ENCODE assay signal across 8 mouse cellular contexts in the genomic region with DNA sequence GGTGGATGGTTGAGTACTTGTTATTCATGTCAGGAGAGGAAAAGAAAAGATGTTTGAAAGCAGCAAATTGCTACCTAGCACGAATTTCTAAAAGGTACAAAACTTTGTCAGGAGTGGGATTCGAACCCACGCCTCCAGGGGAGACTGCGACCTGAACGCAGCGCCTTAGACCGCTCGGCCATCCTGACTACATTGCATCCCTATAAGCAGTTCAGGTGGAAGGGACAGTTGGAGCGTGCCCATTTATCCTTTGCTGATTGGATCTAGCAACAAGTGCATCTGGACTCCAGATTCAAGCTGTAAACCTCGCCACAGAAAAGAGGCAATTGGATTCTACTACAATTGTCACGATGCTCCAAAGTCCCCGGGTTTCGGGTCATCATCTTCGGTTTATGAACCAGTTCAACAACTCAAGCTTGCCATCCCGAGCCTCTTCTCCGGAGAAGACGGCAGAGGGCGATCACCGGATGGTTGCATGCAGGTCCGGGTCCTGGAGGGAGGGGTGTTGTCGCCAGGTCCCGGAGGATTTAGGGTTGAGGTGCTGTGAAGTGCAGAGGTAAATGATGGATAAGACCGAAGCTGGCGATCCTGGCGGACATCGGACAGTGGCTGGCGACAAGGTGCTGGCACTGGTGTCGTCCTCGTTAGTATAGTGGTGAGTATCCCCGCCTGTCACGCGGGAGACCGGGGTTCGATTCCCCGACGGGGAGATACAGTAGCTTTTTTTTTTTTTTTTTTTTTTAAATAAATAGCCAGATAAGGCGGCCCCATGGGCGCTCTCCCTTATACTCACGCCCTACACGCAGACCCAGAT. TPM values are rescaled to one million over a fixed set of nuclear protein-coding genes. Genes with fewer than 3 reads are reported as not detected.
DNase-seq lines count a peak whose midpoint lies in the region; ATAC-seq lines count a peak whose summit lies in the region.

No protein-coding gene starts in this region.

- peak; percentile 89 for ATAC-seq in hindbrain, embryonic 13.5 days (ENCODE audit: low FRiP score)

- 0 out of 2 replicates have a peak, but pooled peaks cover 3% of the 10 kb centered on the region for H3K27me3 ChIP-seq in hindbrain, embryonic 13.5 days

- peak; percentile 89 for DNase-seq in NIH3T3 (ENCODE audit: low read depth)
- DNase-seq in cerebellum, postnatal 14 days, result peak; percentile 94 to 95
- peak; percentile 83 to 92 for DNase-seq in frontal cortex, postnatal 14 days (ENCODE audit: low spot score in 2 of 2)
- peak; percentile 95 to 97 for DNase-seq in layer of hippocampus, postnatal 25 days (ENCODE audit: extremely low spot score in 1 of 2, low spot score in 1 of 2)
- peak; percentile 85 for DNase-seq in lung, postnatal 25 days (ENCODE audit: low spot score)
- peak; percentile 76 for DNase-seq in retina, adult 2 months (ENCODE audit: low read depth, low spot score)
- peak; percentile 83 for DNase-seq in thymus, postnatal 25 days

- no peaks in the 10 kb centered on the region for H3K9me3 ChIP-seq in hindbrain, embryonic 13.5 days

- peak overlapping the region; percentile 62 for H3K4me3 ChIP-seq in hindbrain, embryonic 13.5 days

- WGBS in hindbrain, embryonic 13.5 days, result under 1% methylated on average over 40 of the region's 40 CpGs

- H3K27ac ChIP-seq in hindbrain, embryonic 13.5 days, result peak overlapping the region; percentile 90

- no peaks in the 10 kb centered on the region for H3K36me3 ChIP-seq in hindbrain, embryonic 13.5 days

- peak overlapping the region; percentile 54 for H3K4me2 ChIP-seq in hindbrain, embryonic 13.5 days

- H3K4me1 ChIP-seq in hindbrain, embryonic 13.5 days (replicated peaks), result peaks cover 10% of the 10 kb centered on the region

- peak overlapping the region; percentile 73 for H3K9ac ChIP-seq in hindbrain, embryonic 13.5 days

RNA-seq across cellular contexts. Expression of a gene that starts 11.8 kb away (rescaled TPM):
- 9.4 and 18.4 TPM in 2 replicates for polyA plus RNA-seq in hindbrain, embryonic 13.5 days (2015; fragmentation: Nextera tagmentation; extraction: Ambion mirVana)
- 1 to 10 TPM in 1 of 2 experiments, under 1 TPM in 1; 0.52 to 1.5 TPM for total RNA-seq in layer of hippocampus, postnatal 25 days (2021)

RNA-seq across cellular contexts. Expression of a gene that starts 37.2 kb away (rescaled TPM):
- 8.1 and 10.0 TPM in 2 replicates for polyA plus RNA-seq in hindbrain, embryonic 13.5 days (2015; fragmentation: Nextera tagmentation; extraction: Ambion mirVana)
- total RNA-seq in layer of hippocampus, postnatal 25 days (2021), result 10 to 100 TPM; 12.1 to 14.0 TPM

RNA-seq across cellular contexts. Expression of a gene that starts 48.5 kb away (rescaled TPM):
- polyA plus RNA-seq in hindbrain, embryonic 13.5 days (2015; fragmentation: Nextera tagmentation; extraction: Ambion mirVana), result 256 and 259 TPM in 2 replicates
- total RNA-seq in layer of hippocampus, postnatal 25 days (2021), result 100 to 1,000 TPM; 204 to 220 TPM

RNA-seq across cellular contexts. Expression of a gene that starts 48.6 kb away (rescaled TPM):
- polyA plus RNA-seq in hindbrain, embryonic 13.5 days (2015; fragmentation: Nextera tagmentation; extraction: Ambion mirVana), result 4.9 and 7.9 TPM in 2 replicates
- total RNA-seq in layer of hippocampus, postnatal 25 days (2021), result not detected

Comparison
In these comparisons a context has a peak if more than half of its experiments do, and no peak if none do; other contexts are left out.
1. Peak in every context shown above with its lines: DNase-seq, ATAC-seq, H3K4me3 ChIP-seq and H3K27ac ChIP-seq.